Mouse (Mus musculus): ENCODE measurements around the gene Fosl1.

- TF ChIP-seq GATA1 (IDR thresholded peaks at IDR 0.05; ENCODE audit: borderline replicate concordance, low read length), result no peak
- no peak for TF ChIP-seq FLI1 (IDR thresholded peaks at IDR 0.05; ENCODE audit: low read length)
Measured at GRCm38 (mm10) chr19:5474281-5475068, 27.1 kb downstream of the Fosl1 start.
